Mouse (Mus musculus) hindbrain, embryonic 16.5 days (tissue): ENCODE measurements at regions not wholly inside any gene's neighbourhood (a gene's known extent, or its start where the extent isn't known, plus 50 kb on each side); places are given as distances from the start of the nearest gene placed in this dataset.
A peak's percentile ranks its signal among the peaks of the same experiment; 100 is the strongest.

Source experiments
- ATAC-seq: fragments of 200-750 bp; cut with Nextera tagmentation; 2 replicates; pipeline ENCODE4 v1.8.0; 2017; ENCODE audit warnings: moderate TSS enrichment, moderate library complexity
- H3K27ac ChIP-seq: fragments of 300-500 bp; sonication (generic); 2 replicates; pipeline ENCODE4 v1.5.1; 2014; ENCODE audit warnings: low read depth, mild to moderate bottlenecking, control low read depth, low read length, moderate library complexity
- H3K27me3 ChIP-seq: fragments of 300-500 bp; sonication (generic); replicated peaks from 2 replicates; pipeline ENCODE4 v1.6.1; 2014; ENCODE audit warnings: low read length; ENCODE audit not compliant: control insufficient read depth, insufficient read depth
- H3K36me3 ChIP-seq: fragments of 300-500 bp; sonication (generic); 2 replicates; pipeline ENCODE4 v1.6.1; 2014; ENCODE audit warnings: mild to moderate bottlenecking, low read length, moderate library complexity, mixed read lengths; ENCODE audit not compliant: control insufficient read depth, insufficient read depth
- H3K4me1 ChIP-seq: fragments of 300-500 bp; sonication (generic); 2 replicates; pipeline ENCODE4 v1.6.1; 2014; ENCODE audit warnings: low read depth, low read length; ENCODE audit not compliant: control insufficient read depth, insufficient read depth
- H3K4me2 ChIP-seq: fragments of 300-500 bp; sonication (generic); 2 replicates; pipeline ENCODE4 v1.6.1; 2014; ENCODE audit warnings: mild to moderate bottlenecking, low read length, control low read depth, moderate library complexity
- H3K4me3 ChIP-seq: fragments of 300-500 bp; sonication (generic); 2 replicates; pipeline ENCODE4 v1.5.1; 2014; ENCODE audit warnings: mild to moderate bottlenecking, low read length, control low read depth, moderate library complexity
- H3K9ac ChIP-seq: fragments of 300-500 bp; sonication (generic); 2 replicates; pipeline ENCODE4 v1.6.1; 2014; ENCODE audit warnings: low read depth, mild to moderate bottlenecking, control low read depth, low read length, moderate library complexity
- H3K9me3 ChIP-seq: fragments of 300-500 bp; sonication (generic); 2 replicates; pipeline ENCODE4 v1.6.1; 2014; ENCODE audit warnings: mild to moderate bottlenecking, low read length, moderate library complexity; ENCODE audit not compliant: control insufficient read depth
- WGBS: fragments of 180-500 bp; shearing (Covaris S2); extraction: QIAGEN DNeasy Blood & Tissue Kit; methylation state at CpG from one replicate; pipeline ENCODE4 v1.1.7; 2014; 5-methylcytosine and 5-hydroxymethylcytosine counted together

DNA sequence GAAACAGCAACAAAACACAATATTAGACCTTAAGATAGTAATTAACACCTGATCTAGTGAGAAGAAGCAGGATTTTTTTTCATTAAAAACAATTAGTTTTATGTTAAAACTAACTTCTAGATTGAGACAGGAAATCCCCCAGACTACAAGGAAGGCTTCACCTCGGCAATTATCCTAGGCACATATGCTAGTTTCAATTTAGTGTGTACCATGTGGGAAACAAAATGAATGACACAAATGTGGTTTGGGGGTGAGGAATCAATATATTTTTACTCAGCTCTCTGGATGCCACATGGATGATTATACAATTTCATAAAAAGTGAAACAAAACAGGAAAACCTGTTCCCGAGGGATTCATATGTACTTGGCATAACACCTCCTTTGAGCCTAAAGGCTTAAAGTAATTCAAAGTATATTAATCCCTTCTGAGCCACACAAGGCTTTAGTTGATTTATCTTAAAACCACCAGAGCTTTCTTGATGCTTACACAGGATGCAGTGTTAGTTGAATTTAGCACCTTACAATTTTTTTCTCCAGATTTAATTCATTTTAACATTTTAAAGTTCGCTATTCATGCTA lies 244.7 kb downstream of the Manea start:
- H3K36me3 ChIP-seq: no peaks in the 10 kb centered on the region
- H3K27ac ChIP-seq: no peak overlapping the region
- no peaks in the 10 kb centered on the region for H3K9me3 ChIP-seq
- no peak overlapping the region for H3K4me2 ChIP-seq
- H3K4me1 ChIP-seq: no peaks in the 10 kb centered on the region
- H3K4me3 ChIP-seq: no peak overlapping the region
- no peaks in the 10 kb centered on the region for H3K27me3 ChIP-seq
- H3K9ac ChIP-seq: no peak overlapping the region
- 78% methylated on average over 3 of the region's 3 CpGs for WGBS
- peak; percentile 60; the same call in 1 of the 2 replicates for ATAC-seq

- H3K9ac ChIP-seq: no peak overlapping the region
- no peaks in the 10 kb centered on the region for H3K36me3 ChIP-seq
- H3K4me3 ChIP-seq: no peak overlapping the region
- no peaks in the 10 kb centered on the region for H3K4me1 ChIP-seq
- H3K27me3 ChIP-seq: no peaks in the 10 kb centered on the region
- no peaks in the 10 kb centered on the region for H3K9me3 ChIP-seq
- ATAC-seq: no peak
- no peak overlapping the region for H3K27ac ChIP-seq
- no peak overlapping the region for H3K4me2 ChIP-seq
These were observed 270.6 kb upstream of the Fut9 start for GRCm38 (mm10) chr4:26070606-26071005.

DNA sequence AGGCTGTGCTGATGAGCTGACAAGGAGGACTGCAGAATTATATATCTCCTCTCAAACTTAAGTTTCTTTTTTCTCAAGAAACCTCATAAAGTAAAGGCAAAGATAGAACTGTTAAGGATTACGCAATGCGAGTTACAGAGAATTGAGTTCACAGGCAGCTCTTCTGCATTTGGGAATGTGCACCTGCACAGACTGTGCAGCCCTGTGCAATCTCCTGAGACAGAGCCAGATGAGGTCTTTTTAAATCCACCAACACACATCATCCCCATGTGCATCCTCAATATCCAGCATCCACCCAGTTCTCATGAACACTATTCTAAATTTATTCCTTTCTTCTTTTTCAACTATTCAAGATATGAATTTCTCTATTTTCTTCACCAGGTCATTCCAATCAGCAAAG lies 269.4 kb upstream of the Fut9 start:
- Histone ChIP-seq H3K27me3 (no peaks in the 10 kb centered on the region), H3K4me2 (no peak overlapping the region), H3K36me3 (no peaks in the 10 kb centered on the region), H3K9ac (no peak overlapping the region), H3K27ac (no peak overlapping the region), H3K9me3 (no peaks in the 10 kb centered on the region), H3K4me3 (no peak overlapping the region), H3K4me1 (no peaks in the 10 kb centered on the region)
- ATAC-seq: no peak
- 98% methylated on average over 2 of the region's 2 CpGs for WGBS
